ENCODE assay signal across 8 mouse cellular contexts in genomic region chr6:134926803-134927594, GRCm38 (mm10). TPM values are rescaled to one million over a fixed set of nuclear protein-coding genes. Genes with fewer than 3 reads are reported as not detected.
DNase-seq lines count a peak whose midpoint lies in the region; ATAC-seq lines count a peak whose summit lies in the region.

No protein-coding gene starts in this region.

- no peaks in the 10 kb centered on the region for H3K36me3 ChIP-seq in forebrain, embryonic 16.5 days (ENCODE audit: control insufficient read depth, insufficient read depth)
- H3K36me3 ChIP-seq in hindbrain, embryonic 13.5 days = no peaks in the 10 kb centered on the region

- H3K27ac ChIP-seq in forebrain, embryonic 16.5 days (ENCODE audit: low read length) = peak overlapping the region; percentile 99
- H3K27ac ChIP-seq in hindbrain, embryonic 13.5 days = peak overlapping the region; percentile 92

- H3K27me3 ChIP-seq in forebrain, embryonic 16.5 days (replicated peaks; ENCODE audit: control insufficient read depth, insufficient read depth, low read length) = no peaks in the 10 kb centered on the region
- H3K27me3 ChIP-seq in hindbrain, embryonic 13.5 days = no peaks in the 10 kb centered on the region

- intact Hi-C loops in left cerebral cortex, postnatal 4 days (cut with DNase I) = no loop called here

- WGBS in forebrain, embryonic 16.5 days = under 1% methylated on average over 63 of the region's 63 CpGs
- WGBS in hindbrain, embryonic 13.5 days = under 1% methylated on average over 63 of the region's 63 CpGs

- peak; percentile 39 to 48 for DNase-seq in left cerebral cortex, adult 18-20 months (ENCODE audit: low spot score in 2 of 2)
- no peak for DNase-seq in left cerebral cortex, adult 11 months (ENCODE audit: low spot score)
- DNase-seq in cerebellum, adult 18-20 months = peak; percentile 46 to 63
- DNase-seq in left cerebral cortex, postnatal 4 days = peak; percentile 55
- peak; percentile 77 to 85 for DNase-seq in spleen, postnatal 10 days (ENCODE audit: low spot score in 2 of 2)

- peak overlapping the region; percentile 83 for H3K9ac ChIP-seq in forebrain, embryonic 16.5 days (replicated peaks; ENCODE audit: low read depth, low read length)
- H3K9ac ChIP-seq in hindbrain, embryonic 13.5 days = peak overlapping the region; percentile 72

- no peaks in the 10 kb centered on the region for H3K9me3 ChIP-seq in forebrain, embryonic 16.5 days (ENCODE audit: control insufficient read depth, low read length)
- H3K9me3 ChIP-seq in hindbrain, embryonic 13.5 days = no peaks in the 10 kb centered on the region

- peak overlapping the region; percentile 68 for H3K4me3 ChIP-seq in forebrain, embryonic 16.5 days (replicated peaks; ENCODE audit: low read length)
- peak overlapping the region; percentile 62 for H3K4me3 ChIP-seq in hindbrain, embryonic 13.5 days

- peaks cover 46% of the 10 kb centered on the region for H3K4me1 ChIP-seq in forebrain, embryonic 16.5 days (replicated peaks; ENCODE audit: control insufficient read depth, insufficient read depth, low read length)
- peaks cover 38% of the 10 kb centered on the region for H3K4me1 ChIP-seq in hindbrain, embryonic 13.5 days (replicated peaks)

- peak overlapping the region; percentile 94 for H3K4me2 ChIP-seq in forebrain, embryonic 16.5 days (ENCODE audit: low read length)
- H3K4me2 ChIP-seq in hindbrain, embryonic 13.5 days = peak overlapping the region; percentile 73

- ATAC-seq in forebrain, embryonic 16.5 days = peak; percentile 31
- peak; percentile 26 for ATAC-seq in hindbrain, embryonic 13.5 days (ENCODE audit: low FRiP score)
- ATAC-seq in megakaryocyte-erythroid progenitor cell, adult 5-6 weeks (replicated peaks; ENCODE audit: low FRiP score, low TSS enrichment, poor library complexity, severe bottlenecking) = peak; percentile 40

RNA-seq across cellular contexts. Expression of gene Cdkn1b, which starts 6.8 kb away (rescaled TPM):
- total RNA-seq in left cerebral cortex, adult 18-20 months (2021) = 10 to 100 TPM; 38.2 to 40.5 TPM
- polyA plus RNA-seq in forebrain, embryonic 16.5 days (2015; fragmentation: Nextera tagmentation; extraction: Ambion mirVana) = 39.4 and 50.8 TPM in 2 replicates
- 27.1 and 27.2 TPM in 2 replicates for polyA plus RNA-seq in hindbrain, embryonic 13.5 days (2015; fragmentation: Nextera tagmentation; extraction: Ambion mirVana)
- 10 to 100 TPM; 55.5 to 62.2 TPM for total RNA-seq in left cerebral cortex, postnatal 4 days (2021)
- 17.2 and 22.1 TPM in 2 replicates for total RNA-seq in megakaryocyte-erythroid progenitor cell, adult 5-6 weeks (2014; fragmentation: Nextera tagmentation)
- total RNA-seq in megakaryocyte-erythroid progenitor cell, adult 5-6 weeks (2017) = 34.9 and 49.3 TPM in 2 replicates

RNA-seq across cellular contexts. Expression of gene Gpr19, which starts 28.6 kb away (rescaled TPM):
- total RNA-seq in left cerebral cortex, adult 18-20 months (2021) = 10 to 100 TPM; 28.8 to 32.1 TPM
- polyA plus RNA-seq in forebrain, embryonic 16.5 days (2015; fragmentation: Nextera tagmentation; extraction: Ambion mirVana) = 44.4 and 48.9 TPM in 2 replicates
- 39.0 and 45.1 TPM in 2 replicates for polyA plus RNA-seq in hindbrain, embryonic 13.5 days (2015; fragmentation: Nextera tagmentation; extraction: Ambion mirVana)
- total RNA-seq in left cerebral cortex, postnatal 4 days (2021) = 10 to 100 TPM; 24.5 to 29.3 TPM
- total RNA-seq in megakaryocyte-erythroid progenitor cell, adult 5-6 weeks (2014; fragmentation: Nextera tagmentation) = 6.5 and 6.9 TPM in 2 replicates
- total RNA-seq in megakaryocyte-erythroid progenitor cell, adult 5-6 weeks (2017) = 4.5 and 7.0 TPM in 2 replicates

RNA-seq across cellular contexts. Expression of gene Apold1, which starts 54.5 kb away (rescaled TPM):
- 1 to 10 TPM; 4.6 to 4.8 TPM for total RNA-seq in left cerebral cortex, adult 18-20 months (2021)
- 4.2 and 4.8 TPM in 2 replicates for polyA plus RNA-seq in forebrain, embryonic 16.5 days (2015; fragmentation: Nextera tagmentation; extraction: Ambion mirVana)
- 3.2 and 3.8 TPM in 2 replicates for polyA plus RNA-seq in hindbrain, embryonic 13.5 days (2015; fragmentation: Nextera tagmentation; extraction: Ambion mirVana)
- total RNA-seq in left cerebral cortex, postnatal 4 days (2021) = 1 to 10 TPM; 4.2 to 4.3 TPM
- 0.90 and 1.5 TPM in 2 replicates for total RNA-seq in megakaryocyte-erythroid progenitor cell, adult 5-6 weeks (2014; fragmentation: Nextera tagmentation)
- 0.66 and 0.80 TPM in 2 replicates for total RNA-seq in megakaryocyte-erythroid progenitor cell, adult 5-6 weeks (2017)
